Mouse (Mus musculus) layer of hippocampus, postnatal 36 days (tissue): Measurements from ENCODE around the gene Clec10a. TPM values are rescaled to one million over a fixed set of nuclear protein-coding genes. Genes with fewer than 3 reads are reported as not detected.
"Not testable (repeated sequence)": the region's sequence is repeated elsewhere in the genome, so short reads cannot be mapped to it uniquely, and the experiment has no call there.

Experiments
- DNase-seq, 2 experiments: peaks; one replicate each; pipeline ENCODE4 v3.0.0; 2022
- total RNA-seq, 2 experiments: library from RNA; stranded (reverse); gene quantifications; 2 replicates each; pipeline ENCODE4 v1.2.3; 2021

The Clec10a gene
- 1 to 10 TPM in 1 of 2 experiments, under 1 TPM in 1; 1.00 to 1.8 TPM for total RNA-seq

DNA sequence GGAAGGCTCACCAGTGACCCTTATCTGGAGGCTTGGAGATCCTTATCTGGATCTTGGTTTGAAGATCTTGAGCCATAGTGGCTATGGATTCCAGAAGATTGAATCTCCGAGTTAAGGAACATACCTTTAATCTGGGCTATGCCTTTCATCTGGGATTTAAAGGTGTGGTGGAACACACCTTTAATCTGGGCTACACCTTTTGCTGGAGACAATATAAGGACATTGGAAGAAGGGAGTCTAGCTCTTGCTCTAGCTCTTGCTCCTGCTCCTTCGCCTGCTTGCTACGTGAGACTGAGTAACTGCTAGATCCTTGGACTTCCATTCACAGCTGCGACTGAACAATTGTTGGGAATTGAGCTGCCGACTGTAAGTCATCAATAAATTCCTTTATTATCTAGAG lies at the start of gene Clec10a:
Gene Clec10a, plus strand, starts transcription at position 301 of the 400 bp plus-strand sequence.
- not testable (repeated sequence) for DNase-seq

- no peak for DNase-seq
These were observed 48.9 kb upstream of the Clec10a start for GRCm38 (mm10) chr11:70107085-70107484.

GRCm38 (mm10) chr11:70110146-70110545 lies 45.9 kb upstream of the Clec10a start:
- no peak for DNase-seq

- DNase-seq, result no peak
These were observed 41.4 kb upstream of the Clec10a start for GRCm38 (mm10) chr11:70114562-70114961.

DNA sequence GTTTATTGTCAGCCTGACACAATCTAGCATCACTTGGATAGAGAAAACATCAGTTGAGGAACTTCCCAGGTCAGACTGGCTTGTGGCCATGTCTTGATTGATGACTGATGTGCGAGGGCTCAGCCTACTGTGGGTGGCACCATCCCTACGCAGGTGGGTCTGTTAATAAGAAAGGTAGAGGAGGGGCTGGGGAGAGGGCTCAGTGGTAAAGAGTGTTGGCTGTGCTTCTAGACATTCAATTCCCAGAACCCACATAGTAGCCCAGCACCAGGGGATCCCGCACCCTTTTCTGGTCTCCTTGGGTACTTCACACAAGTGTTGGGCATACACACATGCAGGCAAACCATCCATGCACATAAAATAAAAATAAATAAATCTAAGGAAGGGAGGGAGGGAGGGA lies 40.1 kb upstream of the Clec10a start:
- DNase-seq, result no peak

GRCm38 (mm10) chr11:70129926-70130379 lies 26.0 kb upstream of the Clec10a start, which contains the start of gene Mgl2:
Gene Mgl2 (plus strand): TSS chr11:70130329.
- no peak for DNase-seq

GRCm38 (mm10) chr11:70135001-70135400 lies 21.0 kb upstream of the Clec10a start:
- not testable (repeated sequence) for DNase-seq

DNA sequence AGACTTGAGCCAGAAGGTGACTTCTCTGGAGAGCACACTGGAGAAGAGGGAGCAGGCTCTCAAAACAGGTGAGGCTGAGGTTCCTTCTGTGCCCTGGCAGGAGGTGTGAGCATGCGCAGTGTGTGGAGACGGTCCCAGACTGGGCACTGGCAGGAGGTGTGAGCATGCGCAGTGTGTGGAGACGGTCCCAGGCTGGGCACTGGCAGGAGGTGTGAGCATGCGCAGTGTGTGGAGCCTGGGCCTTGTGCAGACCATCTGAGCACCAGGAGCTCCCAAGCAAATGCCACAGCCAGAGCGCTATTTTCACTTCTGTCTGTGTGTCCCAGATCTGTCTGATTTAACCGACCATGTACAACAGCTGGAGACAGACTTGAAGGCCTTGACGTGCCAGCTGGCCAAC lies 20.1 kb upstream of the Clec10a start:
- DNase-seq, result not testable (repeated sequence)

GRCm38 (mm10) chr11:70139171-70139570 lies 16.8 kb upstream of the Clec10a start:
- DNase-seq, result no peak

DNA sequence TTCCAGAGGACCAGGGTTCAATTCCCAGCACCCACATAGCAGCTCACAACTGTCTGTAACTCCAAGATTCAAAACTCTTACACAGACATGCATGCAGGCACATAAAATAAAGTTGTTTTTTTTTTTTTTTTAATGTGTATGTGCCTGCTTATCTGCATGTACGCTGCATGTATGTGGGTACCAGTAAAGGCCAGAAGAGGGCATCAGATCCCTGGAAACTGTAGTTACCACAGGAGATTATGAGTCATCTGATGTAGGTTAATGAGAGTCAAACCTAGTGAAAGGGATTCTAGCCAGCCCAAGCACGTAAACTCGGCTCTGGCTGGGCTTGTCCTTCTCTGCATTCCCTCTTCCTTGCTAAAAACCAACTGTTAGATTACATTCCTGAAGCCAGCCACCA lies 4.9 kb upstream of the Clec10a start:
- no peak for DNase-seq

DNA sequence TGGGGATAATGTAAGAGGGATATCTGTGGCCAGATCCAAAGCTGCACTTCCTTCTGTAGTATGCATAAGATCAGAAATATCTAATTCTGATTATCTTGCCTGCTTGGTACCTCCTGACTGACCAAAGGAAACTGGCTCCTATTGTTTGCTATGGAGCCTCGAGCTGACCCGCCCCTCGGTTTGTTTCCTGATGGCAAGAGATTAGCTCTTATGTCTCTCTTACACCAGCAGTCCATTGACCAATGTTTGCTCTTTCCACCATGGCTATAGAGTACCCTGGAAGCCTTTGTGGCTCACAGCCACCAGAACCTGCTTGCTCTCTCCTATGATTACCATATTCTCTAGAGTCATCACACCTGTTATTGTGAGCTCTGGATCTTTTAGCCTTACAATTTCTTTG lies 6.3 kb downstream of the Clec10a start:
- DNase-seq, result no peak

GRCm38 (mm10) chr11:70165972-70166921 lies 10.2 kb downstream of the Clec10a start:
- DNase-seq, result no peak

DNA sequence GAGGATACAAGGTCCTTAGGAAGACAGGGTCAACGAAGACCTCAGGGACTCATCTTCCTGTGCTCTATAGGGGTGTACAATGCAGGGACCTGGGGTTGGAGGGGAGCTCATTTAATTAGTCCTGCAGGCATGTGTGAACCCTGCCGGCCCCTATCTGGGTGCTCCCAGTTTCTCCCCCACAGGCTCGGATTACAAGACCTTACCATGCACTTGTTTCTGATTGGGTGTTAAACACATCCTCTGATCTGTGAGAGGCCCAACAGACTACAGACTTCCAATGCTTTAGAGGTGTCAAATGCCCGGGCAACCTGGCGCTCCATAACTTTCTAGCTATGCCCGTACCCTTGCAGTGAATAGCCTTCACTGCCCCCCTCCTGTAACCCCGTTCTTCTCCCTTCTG lies 12.1 kb downstream of the Clec10a start:
- DNase-seq, result no peak

GRCm38 (mm10) chr11:70169471-70169870 lies 13.5 kb downstream of the Clec10a start:
- not testable (repeated sequence) for DNase-seq

DNA sequence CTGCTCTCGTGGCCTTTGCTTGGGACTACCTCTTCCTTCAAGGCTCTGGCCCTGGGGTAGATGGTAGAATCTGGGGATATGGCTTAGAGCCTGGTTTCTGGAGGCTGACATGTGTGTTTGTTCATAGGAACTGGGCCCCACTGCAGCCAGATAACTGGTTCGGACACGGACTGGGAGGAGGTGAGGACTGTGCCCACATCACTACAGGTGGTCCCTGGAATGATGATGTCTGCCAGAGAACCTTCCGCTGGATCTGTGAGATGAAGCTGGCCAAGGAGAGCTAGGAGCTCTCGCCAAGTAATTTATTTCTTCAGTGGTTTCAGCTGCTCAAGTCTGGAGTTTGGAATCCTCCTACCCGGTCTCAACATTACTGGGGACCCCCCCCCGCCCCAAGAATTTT lies 14.3 kb downstream of the Clec10a start:
- DNase-seq, result no peak

DNA sequence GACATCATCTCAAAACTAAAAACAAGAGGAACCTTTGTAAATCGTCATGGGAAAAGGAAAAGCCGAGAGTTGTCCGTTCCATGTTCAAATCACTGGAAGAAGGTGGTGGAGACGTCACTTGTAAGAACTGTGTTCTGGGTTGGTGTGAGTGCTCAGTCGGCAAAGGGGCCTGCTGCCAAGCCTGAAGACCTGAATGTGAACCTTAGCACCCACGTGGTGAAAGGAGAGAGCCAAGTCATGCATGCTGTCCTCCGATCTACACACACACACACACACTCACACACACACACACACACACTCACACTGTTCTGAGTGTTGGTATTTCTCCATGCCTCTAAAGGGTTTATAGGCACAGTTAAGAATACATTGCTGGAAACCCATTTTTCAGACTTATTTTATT lies 15.2 kb downstream of the Clec10a start:
- DNase-seq, result no peak

DNA sequence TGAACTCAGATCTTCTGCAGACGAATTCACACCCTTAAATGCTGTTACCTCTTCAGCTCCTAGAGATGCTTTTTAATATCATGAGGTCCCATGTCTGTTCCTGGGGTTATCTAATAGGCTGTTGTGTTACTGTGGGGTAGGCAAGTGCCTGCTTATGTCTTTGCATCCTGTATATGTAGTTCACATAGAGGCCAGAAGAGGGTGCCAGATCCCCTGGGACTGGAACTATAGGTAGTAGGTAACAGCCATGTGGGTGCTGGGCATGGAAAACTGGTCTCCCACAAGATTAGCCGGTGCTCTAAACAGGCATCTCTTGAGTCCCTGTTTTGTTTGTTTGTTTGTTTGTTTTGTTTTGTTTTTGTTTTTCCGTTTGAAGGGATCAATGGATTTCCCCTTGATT lies 15.8 kb downstream of the Clec10a start:
- DNase-seq, result no peak

GRCm38 (mm10) chr11:70172298-70172697 lies 16.3 kb downstream of the Clec10a start:
- DNase-seq, result no peak

- no peak for DNase-seq
These were observed 18.5 kb downstream of the Clec10a start for GRCm38 (mm10) chr11:70174491-70174890.

DNA sequence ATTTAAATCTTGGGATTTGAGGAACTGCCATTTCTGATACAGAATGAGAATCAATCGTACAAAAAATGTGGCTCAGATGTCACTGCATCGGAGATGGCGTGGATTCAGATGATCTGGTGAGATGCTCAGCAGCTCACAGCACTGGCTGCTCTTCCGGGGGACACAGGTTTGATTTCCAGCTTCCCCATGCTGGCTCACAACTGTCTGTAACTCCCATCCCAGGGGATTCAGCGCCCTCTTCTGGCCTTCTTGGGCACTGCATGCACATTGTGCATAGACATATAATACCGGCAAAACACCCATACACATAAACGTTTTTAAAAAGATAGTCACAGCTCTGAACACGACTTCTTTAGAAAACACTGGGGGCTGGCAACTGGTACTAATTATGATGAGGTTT lies 21.6 kb downstream of the Clec10a start:
- no peak for DNase-seq

GRCm38 (mm10) chr11:70178311-70178710 lies 22.3 kb downstream of the Clec10a start:
- DNase-seq, result no peak

DNA sequence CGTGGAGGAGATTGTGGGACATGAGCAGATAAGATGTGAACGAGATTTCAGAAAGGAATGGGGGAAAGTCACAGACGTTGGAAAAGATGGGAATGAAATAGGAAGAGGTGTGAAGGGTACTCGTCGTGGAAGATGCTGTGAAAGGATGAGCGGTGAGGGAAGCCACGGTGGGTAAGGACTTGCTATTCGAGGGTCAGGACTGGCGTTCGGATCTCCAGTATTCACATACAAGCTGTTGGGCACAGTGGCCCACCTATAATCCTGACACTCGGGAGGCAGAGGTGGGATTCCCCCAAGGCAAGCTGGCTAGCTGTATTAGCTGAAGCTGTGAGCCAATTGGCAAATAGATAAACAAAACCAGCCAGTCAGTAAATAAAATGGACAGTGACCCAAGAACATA lies 22.8 kb downstream of the Clec10a start:
- no peak for DNase-seq

DNA sequence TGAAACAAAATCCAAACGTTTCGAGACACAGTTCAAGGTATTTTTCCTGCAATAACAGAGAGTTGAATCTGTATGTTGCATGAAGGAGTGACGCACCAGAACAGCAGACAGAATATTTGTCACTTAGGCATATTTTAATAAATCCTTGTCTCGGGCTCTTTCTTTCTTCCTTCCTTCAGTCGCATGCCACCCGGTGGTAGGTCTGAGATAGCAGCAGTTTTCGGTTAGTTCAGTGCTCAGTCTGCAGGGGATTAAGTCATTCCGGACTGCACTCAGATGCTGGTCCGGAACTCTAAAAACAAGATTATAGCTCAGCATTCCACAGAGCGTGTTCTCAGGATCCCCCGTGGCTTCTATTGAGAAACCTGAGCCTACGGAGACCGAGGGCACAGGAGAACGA lies 23.4 kb downstream of the Clec10a start:
- DNase-seq, result peak in 1 of 2 experiments; percentile 11

DNA sequence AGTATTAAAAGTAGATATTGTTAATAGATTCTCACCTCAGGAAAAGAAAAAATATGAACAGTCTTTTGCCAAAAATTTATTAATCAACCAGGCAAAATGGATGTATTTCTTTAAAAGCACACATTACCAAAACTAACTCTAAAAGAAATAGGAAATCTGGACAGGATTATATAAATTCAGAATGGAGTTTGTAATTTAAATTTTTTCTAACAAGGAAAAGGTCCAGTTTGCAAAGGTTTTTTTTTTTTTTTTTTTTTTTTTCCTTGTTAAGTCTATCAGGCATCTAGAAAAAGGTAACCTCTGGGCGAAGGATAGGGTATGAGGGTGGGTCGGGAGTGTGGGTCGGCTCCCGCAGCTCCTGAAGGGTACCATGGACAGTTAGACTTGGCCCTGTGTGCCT lies 24.5 kb downstream of the Clec10a start:
- DNase-seq, result no peak
